Mouse (Mus musculus): ENCODE results near the gene Cd81.

DNA sequence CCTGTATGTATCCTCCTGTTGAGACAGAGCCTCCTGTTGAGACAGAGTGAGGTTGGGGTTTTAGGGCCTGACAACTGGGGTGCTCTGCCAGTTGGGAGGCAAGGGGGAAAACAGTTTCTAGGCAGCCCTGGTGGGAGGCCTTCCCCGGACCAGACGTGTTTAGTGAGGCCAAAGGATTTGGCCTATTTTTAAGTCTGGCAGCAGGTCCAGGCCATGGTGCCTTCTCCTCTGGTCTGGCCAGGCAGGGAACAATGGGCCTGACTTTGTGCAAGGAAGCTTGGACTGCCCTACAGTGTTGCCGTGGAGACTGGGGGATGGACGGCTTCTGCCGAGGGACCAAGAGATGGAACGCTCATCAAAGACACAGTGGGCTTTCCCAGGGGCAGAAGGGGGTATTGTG lies 11.7 kb downstream of the Cd81 start:
- TF ChIP-seq CTCF (IDR thresholded peaks at IDR 0.05; ENCODE audit: borderline replicate concordance, insufficient read depth, low read length) (no peak), POLR2A (IDR thresholded peaks at IDR 0.05; ENCODE audit: low read depth, low read length) (no peak)

Measured in embryonic fibroblast, embryonic 13.5 days (primary cell).